Mouse (Mus musculus) skeletal muscle tissue, adult 2 months (tissue): ENCODE results near the gene Zfp651.

Experiments used
- DNase-seq: peaks from one replicate; pipeline ENCODE4 v3.0.0-alpha.2; 2012; ENCODE audit warnings: low read depth, low spot score

The Zfp651 gene

DNA sequence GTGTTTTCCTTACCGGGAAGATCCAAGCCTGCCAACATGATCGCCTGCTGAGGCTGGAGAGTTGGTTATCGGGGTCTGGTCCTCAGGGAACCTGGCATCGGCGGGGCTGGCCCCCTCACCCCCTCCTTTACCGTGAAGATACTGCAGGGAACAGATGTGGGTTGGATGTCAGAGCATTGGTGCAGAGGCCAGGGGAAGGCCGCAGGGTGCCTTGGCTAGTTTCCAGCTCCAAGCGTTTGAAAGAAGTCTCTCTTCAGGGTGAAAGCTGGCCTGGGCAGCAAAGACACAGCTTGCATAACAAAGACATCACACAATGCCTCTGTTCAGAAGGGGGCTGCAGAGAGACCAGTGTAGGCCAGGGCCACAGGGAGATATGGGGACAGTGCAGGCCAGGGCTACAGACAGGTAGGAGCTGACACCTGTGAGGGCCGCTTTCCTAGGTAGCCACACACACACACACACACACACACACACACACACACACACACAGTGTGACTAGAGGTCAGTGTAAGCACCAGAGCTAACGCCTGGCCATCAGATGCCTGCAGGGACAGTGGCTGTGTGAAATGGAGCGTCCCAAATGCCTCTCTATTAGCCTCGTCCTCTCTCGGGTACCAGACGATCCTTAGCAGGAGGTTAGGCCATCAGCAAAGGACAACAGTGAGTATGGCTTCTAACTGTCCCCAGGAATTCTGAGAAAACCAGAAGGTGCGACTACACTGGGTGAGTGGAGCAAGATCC, 51.1 kb downstream of the Zfp651 start:
- DNase-seq, result no peak

DNA sequence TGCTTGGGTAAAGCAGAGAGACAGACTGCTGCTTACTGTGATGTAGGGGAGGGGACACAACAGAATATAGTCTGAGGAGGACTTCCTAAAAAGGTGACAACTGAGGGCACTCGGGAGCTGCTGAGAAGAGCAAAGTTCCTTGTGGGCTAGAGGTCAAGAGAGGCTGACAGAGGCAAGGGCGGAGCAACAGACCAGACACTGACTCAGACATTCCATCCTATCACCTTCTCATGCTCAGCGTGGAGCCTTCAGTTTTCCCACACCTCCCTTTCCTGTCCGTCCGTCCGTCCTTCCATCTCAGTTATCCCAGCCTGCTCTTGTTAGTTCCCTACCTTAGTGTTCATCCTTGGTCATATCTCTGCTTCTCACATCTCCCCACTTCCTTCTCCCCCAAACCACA, 56.1 kb downstream of the Zfp651 start:
- no peak for DNase-seq

DNA sequence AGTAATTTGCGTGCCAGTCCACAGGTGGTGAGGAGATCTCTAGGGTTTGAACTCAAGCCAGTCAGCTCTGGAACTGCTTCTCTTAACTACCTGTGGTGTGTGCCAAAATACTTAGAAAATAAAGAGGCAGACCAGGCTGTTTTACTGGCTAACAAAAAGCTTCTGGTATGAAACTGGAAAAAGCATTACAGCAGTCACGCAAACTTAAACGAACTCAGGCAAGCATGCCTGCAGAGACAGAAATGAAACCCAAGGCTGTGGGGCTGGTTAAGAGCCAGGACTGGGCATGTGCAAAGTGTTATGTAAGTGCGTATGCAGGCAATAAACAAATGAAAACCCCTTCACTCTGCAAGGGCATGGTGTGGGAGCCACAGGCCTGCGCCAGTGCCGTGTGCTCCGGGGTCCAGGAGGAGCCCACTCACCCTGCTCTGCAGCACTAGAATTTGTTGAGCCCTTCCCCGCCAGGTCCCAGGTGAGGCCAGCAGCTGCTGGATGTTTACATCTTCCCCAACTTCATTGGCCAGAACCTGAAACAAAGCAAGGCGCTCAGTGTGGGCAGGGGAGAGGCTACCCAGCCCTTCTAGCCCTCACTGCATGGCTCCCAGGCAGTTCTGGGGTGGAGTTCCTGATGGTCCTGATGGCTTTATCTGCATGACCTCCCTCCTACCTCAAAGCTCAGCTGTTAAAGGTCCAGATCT, 60.1 kb downstream of the Zfp651 start:
- DNase-seq, result peak; percentile 80

DNA sequence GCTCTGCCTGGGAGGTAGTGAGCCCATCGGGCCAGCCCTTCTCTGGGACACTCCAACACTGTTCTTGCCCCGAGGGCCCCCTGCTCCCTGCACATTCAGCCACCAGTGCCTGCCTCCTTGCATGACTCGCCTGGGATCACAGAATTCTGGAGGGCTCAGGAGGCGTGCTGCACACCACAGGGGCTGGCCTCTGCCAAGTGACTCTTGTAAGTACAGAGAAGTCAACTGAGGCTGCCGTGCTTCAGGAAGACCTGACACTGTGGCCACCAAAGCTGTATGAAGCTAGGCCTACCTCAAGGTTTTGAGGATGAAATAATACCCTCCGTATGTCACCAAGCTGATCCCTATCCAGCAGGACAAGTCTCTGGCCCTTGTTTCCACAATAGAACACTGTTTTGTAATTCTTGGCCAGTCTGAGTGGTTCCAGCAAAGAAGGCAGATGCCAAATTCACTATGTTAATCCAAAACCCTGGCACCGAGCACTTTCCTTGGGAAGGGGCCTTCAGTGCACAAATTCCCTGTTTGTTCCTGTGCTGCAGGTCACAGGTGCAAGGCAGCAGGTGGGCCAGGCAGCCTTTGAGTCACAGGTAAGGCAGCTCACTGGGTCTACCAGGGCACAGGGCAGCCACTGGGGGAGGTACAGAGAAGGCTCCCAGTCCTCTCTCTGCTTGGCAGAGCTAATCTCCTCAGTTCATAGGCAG, 60.8 kb downstream of the Zfp651 start:
- no peak for DNase-seq

DNA sequence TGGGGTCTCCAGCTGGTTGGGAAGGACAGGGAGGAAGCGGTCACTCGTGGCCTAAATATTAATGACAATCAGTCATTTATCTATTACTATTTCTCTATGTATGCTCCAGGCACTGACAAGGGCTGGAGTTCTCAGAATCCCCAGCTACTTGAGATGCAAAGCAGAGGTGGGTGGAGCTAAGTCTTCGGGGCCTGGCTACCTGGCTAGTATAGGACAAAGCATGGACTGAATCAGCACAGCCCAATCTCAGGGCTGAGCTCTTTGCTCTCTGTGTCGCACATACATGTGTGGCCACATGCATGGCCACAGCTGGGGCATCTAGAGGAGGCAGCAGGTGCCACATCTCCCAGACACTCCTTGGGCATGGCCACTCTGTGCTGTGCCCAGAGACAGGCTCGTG, 61.6 kb downstream of the Zfp651 start:
- no peak for DNase-seq
